In genomic region chr16:33676347-33677312, GRCm38 (mm10) we compare ENCODE assay signal across 9 mouse cellular contexts. TPM values are rescaled to one million over a fixed set of nuclear protein-coding genes. Genes with fewer than 3 reads are reported as not detected.
DNase-seq lines count a peak whose midpoint lies in the region; ATAC-seq and TF ChIP-seq lines count a peak whose summit lies in the region.
"Had no signal": no experiment of that assay in that cellular context is flagged by ENCODE, and none has a peak within 500 bp of the region (broad histone marks: within the 10 kb centered on the region; RNA-seq: fewer than 3 reads in every experiment).

No protein-coding gene starts in this region.

- peak overlapping the region; percentile 58 for H3K27ac ChIP-seq in kidney, postnatal 0 days
- H3K27ac ChIP-seq in stomach, postnatal 0 days (replicated peaks), result peak overlapping the region; percentile 76

- no peak overlapping the region for H3K4me2 ChIP-seq in kidney, postnatal 0 days (ENCODE audit: low read length)
- H3K4me2 ChIP-seq in stomach, postnatal 0 days (replicated peaks; ENCODE audit: low read depth), result no peak overlapping the region

- DNase-seq in adrenal gland, adult 2 months, result peak; percentile 59
- DNase-seq in adrenal gland, postnatal 25 days, result no peak
- DNase-seq in ovary, adult 18-20 months (ENCODE audit: low spot score), result peak; percentile 78
- no peak for DNase-seq in ovary, postnatal 10 days (ENCODE audit: low spot score)
- peak; percentile 55 for DNase-seq in kidney, postnatal 0 days (ENCODE audit: low spot score)
- peak; percentile 33 for DNase-seq in stomach, postnatal 0 days (ENCODE audit: low spot score)
- no peak for DNase-seq in spleen, postnatal 14 days (ENCODE audit: low spot score in 2 of 2)
- no peak for DNase-seq in spleen, postnatal 10 days (ENCODE audit: low spot score in 2 of 2)

- no peaks in the 10 kb centered on the region for H3K36me3 ChIP-seq in kidney, postnatal 0 days (ENCODE audit: insufficient read depth, low read length)
- H3K36me3 ChIP-seq in stomach, postnatal 0 days (ENCODE audit: control insufficient read depth, insufficient read depth, low read length), result no peaks in the 10 kb centered on the region

- H3K27me3 ChIP-seq in kidney, postnatal 0 days (ENCODE audit: insufficient read depth, low read length), result no peaks in the 10 kb centered on the region
- no peaks in the 10 kb centered on the region for H3K27me3 ChIP-seq in stomach, postnatal 0 days (ENCODE audit: control insufficient read depth, insufficient read depth, low read length)

- WGBS in kidney, postnatal 0 days, result 57% methylated on average over 7 of the region's 7 CpGs
- 35% methylated on average over 7 of the region's 7 CpGs for WGBS in stomach, postnatal 0 days

- TF ChIP-seq CTCF in kidney, postnatal 0 days (IDR thresholded peaks at IDR 0.05; ENCODE audit: low read depth), result no peak
- no peak for TF ChIP-seq CTCF in stomach, postnatal 0 days (IDR thresholded peaks at IDR 0.05; ENCODE audit: low read depth)

- no peak overlapping the region for H3K9ac ChIP-seq in kidney, postnatal 0 days (ENCODE audit: low read depth, low read length)
- no peak overlapping the region for H3K9ac ChIP-seq in stomach, postnatal 0 days (ENCODE audit: low read length)

- peaks cover 10% of the 10 kb centered on the region for H3K4me1 ChIP-seq in kidney, postnatal 0 days (replicated peaks; ENCODE audit: insufficient read depth, low read length)
- H3K4me1 ChIP-seq in stomach, postnatal 0 days (replicated peaks; ENCODE audit: control insufficient read depth, insufficient read depth), result 0 out of 2 replicates have a peak, but pooled peaks cover 4% of the 10 kb centered on the region

- H3K9me3 ChIP-seq in kidney, postnatal 0 days (replicated peaks; ENCODE audit: low read length), result no peaks in the 10 kb centered on the region
- H3K9me3 ChIP-seq in stomach, postnatal 0 days (ENCODE audit: control insufficient read depth, low read length), result no peaks in the 10 kb centered on the region

- ATAC-seq in kidney, postnatal 0 days (replicated peaks; ENCODE audit: low FRiP score, low read depth), result no peak
- peak; percentile 56 for ATAC-seq in stomach, postnatal 0 days (ENCODE audit: low FRiP score, low TSS enrichment)
- ATAC-seq: activated CD4-positive, CD25-positive, alpha-beta regulatory T cell, adult 4 months had no signal

- H3K4me3 ChIP-seq in kidney, postnatal 0 days (replicated peaks; ENCODE audit: low read depth, low read length), result no peak overlapping the region
- H3K4me3 ChIP-seq in stomach, postnatal 0 days (ENCODE audit: low read depth, low read length), result no peak overlapping the region

- peak; percentile 14 for TF ChIP-seq EP300 in stomach, postnatal 0 days (optimal IDR thresholded peaks at IDR 0.05)

RNA-seq across cellular contexts. Expression of gene Heg1, which starts 7.5 kb away (rescaled TPM):
- total RNA-seq in adrenal gland, adult 2 months (2021), result 10 to 100 TPM; 51.5 to 80.5 TPM
- 25.3 and 32.6 TPM in 2 replicates for polyA plus RNA-seq in adrenal gland, adult 2 months (2012; rRNA removed)
- 48.0 and 50.0 TPM in 2 replicates for total RNA-seq in adrenal gland, postnatal 25 days (2021)
- 17.2 and 17.6 TPM in 2 replicates for polyA plus RNA-seq in kidney, postnatal 0 days (2015; fragmentation: Nextera tagmentation; extraction: Ambion mirVana)
- 8.5 and 9.1 TPM in 2 replicates for polyA plus RNA-seq in stomach, postnatal 0 days (2015; fragmentation: Nextera tagmentation; extraction: Ambion mirVana)

Comparison
In these comparisons a context has a peak if more than half of its experiments do, and no peak if none do; other contexts are left out.
1. DNase-seq: peak in adrenal gland, adult 2 months (single experiment), ovary, adult 18-20 months (single experiment), kidney, postnatal 0 days (single experiment) and stomach, postnatal 0 days (single experiment); none in adrenal gland, postnatal 25 days (single experiment), ovary, postnatal 10 days (single experiment), spleen, postnatal 14 days (0 of 2) and spleen, postnatal 10 days (0 of 2).